Mouse (Mus musculus): ENCODE data around the gene Zic3. TPM values are rescaled to one million over a fixed set of nuclear protein-coding genes. Genes with fewer than 3 reads are reported as not detected.

Gene Zic3
- polyA plus RNA-seq, 1 experiment from 2014 or later = not detected

GRCm38 (mm10) chrX:58030100-58030834 is 7.8 kb downstream of the Zic3 start:
- ATAC-seq (ENCODE audit: low read depth) = no peak
- H3K9me3 ChIP-seq (replicated peaks) = no peaks in the 10 kb centered on the region
- no peaks in the 10 kb centered on the region for H3K36me3 ChIP-seq
- no peak for DNase-seq
- H3K4me1 ChIP-seq (replicated peaks) = no peaks in the 10 kb centered on the region
- H3K27ac ChIP-seq = no peak overlapping the region
- 13% methylated on average over 47 of the region's 48 CpGs for WGBS (ENCODE audit: insufficient replicate concordance)
- H3K4me2 ChIP-seq = peak overlapping the region; percentile 45
- H3K4me3 ChIP-seq (replicated peaks) = peak overlapping the region; percentile 26
- H3K27me3 ChIP-seq = peaks cover 92% of the 10 kb centered on the region
- H3K9ac ChIP-seq = no peak overlapping the region

DNA sequence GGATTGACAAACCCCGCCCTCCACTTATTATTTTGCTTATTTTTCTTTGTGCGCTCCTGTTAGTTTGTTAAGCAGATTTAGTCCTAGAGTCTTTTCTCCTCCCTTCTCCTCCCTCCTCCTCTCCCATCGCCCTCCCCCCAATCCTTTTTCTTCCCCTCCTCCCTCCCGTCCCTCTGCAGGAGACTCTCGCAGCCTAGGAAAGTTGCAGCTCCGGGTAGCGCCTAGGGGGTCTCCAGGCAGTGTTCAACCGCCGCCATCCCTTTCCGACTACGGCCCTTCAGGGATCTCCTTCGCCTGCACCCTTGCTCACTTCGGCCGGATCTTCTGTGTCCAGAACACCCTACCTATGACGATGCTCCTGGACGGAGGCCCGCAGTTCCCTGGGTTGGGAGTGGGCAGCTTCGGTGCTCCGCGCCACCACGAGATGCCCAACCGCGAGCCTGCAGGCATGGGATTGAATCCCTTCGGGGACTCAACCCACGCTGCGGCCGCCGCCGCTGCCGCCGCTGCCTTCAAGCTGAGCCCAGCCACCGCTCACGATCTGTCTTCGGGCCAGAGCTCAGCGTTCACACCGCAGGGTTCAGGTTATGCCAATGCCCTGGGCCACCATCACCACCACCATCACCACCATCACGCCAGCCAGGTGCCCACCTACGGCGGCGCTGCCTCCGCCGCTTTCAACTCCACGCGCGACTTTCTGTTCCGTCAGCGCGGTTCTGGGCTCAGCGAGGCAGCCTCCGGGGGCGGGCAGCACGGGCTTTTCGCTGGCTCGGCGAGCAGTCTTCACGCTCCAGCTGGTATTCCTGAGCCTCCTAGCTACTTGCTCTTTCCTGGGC is 8.6 kb downstream of the Zic3 start:
- H3K36me3 ChIP-seq = no peaks in the 10 kb centered on the region
- 18% methylated on average over 55 of the region's 56 CpGs for WGBS (ENCODE audit: insufficient replicate concordance)
- ATAC-seq (ENCODE audit: low read depth) = no peak
- no peak overlapping the region for H3K9ac ChIP-seq
- H3K4me1 ChIP-seq (replicated peaks) = no peaks in the 10 kb centered on the region
- H3K27ac ChIP-seq = no peak overlapping the region
- H3K9me3 ChIP-seq (replicated peaks) = no peaks in the 10 kb centered on the region
- no peak for DNase-seq
- H3K4me3 ChIP-seq (replicated peaks) = peak overlapping the region; percentile 26; the same call in 1 of the 2 replicates
- H3K4me2 ChIP-seq = peak overlapping the region; percentile 45
- H3K27me3 ChIP-seq = peaks cover 86% of the 10 kb centered on the region

DNA sequence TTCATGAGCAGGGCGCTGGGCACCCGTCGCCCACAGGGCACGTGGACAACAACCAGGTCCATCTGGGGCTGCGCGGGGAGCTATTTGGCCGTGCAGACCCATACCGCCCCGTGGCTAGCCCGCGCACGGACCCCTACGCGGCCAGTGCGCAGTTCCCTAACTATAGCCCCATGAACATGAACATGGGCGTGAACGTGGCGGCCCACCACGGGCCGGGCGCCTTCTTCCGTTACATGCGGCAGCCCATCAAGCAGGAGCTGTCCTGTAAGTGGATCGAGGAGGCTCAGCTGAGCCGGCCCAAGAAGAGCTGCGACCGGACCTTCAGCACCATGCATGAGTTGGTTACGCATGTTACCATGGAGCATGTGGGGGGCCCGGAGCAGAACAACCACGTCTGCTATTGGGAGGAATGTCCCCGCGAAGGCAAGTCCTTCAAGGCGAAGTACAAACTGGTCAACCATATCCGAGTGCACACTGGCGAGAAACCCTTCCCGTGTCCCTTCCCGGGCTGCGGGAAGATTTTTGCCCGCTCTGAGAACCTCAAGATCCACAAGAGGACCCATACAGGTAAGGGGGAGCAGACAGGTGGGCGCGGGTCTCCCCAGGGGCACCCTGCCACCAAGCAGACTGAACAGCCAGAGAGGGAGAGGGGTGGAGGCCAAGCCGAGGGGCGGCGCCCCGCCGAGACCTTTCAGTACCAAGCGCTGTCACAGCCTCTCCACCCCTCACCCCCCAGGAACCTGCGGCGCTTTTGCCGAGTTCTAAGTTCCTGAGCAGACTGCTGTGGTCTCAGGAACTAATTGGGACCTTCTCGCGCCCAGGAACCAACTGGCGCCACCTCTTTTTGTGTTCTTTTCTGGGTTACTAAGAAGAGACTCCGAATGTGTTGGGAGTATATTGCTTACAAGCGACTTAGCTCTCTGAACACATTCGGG is 9.4 kb downstream of the Zic3 start:
- peaks cover 86% of the 10 kb centered on the region for H3K27me3 ChIP-seq
- 17% methylated on average over 56 of the region's 56 CpGs for WGBS (ENCODE audit: insufficient replicate concordance)
- no peak overlapping the region for H3K4me3 ChIP-seq (replicated peaks)
- no peak overlapping the region for H3K27ac ChIP-seq
- H3K4me1 ChIP-seq (replicated peaks) = no peaks in the 10 kb centered on the region
- peak overlapping the region; percentile 45; the same call in 1 of the 2 replicates for H3K4me2 ChIP-seq
- H3K9me3 ChIP-seq (replicated peaks) = no peaks in the 10 kb centered on the region
- H3K36me3 ChIP-seq = no peaks in the 10 kb centered on the region
- DNase-seq = no peak
- no peak overlapping the region for H3K9ac ChIP-seq
- ATAC-seq (ENCODE audit: low read depth) = no peak

- Histone ChIP-seq H3K9ac (no peak overlapping the region), H3K27ac (no peak overlapping the region), H3K4me1 (replicated peaks) (no peaks in the 10 kb centered on the region), H3K9me3 (replicated peaks) (no peaks in the 10 kb centered on the region), H3K27me3 (peaks cover 83% of the 10 kb centered on the region), H3K36me3 (no peaks in the 10 kb centered on the region), H3K4me2 (no peak overlapping the region), H3K4me3 (replicated peaks) (no peak overlapping the region)
- WGBS (ENCODE audit: insufficient replicate concordance) = 8% methylated on average over 7 of the region's 7 CpGs
- ATAC-seq (ENCODE audit: low read depth) (no peak), DNase-seq (no peak)
These were observed 10.1 kb downstream of the Zic3 start for GRCm38 (mm10) chrX:58032622-58033021.

DNA sequence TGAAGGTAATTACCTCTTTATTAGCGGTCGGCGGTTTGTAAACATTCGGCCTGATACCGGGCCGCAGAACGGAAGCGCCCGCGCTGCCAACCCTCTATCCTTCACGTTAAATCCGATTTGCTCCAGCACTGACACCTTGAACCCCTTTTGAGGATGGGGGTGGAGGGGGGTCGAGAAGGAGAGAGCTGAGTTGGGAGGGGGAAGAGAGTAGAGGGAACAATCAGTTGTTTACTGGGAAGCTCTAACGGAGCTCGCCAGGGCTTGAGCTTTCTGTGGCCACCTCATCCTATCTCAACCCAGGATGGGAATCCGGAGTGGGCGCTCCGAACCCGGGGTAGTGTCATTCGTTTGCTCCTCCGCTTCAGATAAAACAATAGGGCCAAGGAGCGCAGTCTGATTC is 11.0 kb downstream of the Zic3 start:
- no peaks in the 10 kb centered on the region for H3K4me1 ChIP-seq (replicated peaks)
- no peaks in the 10 kb centered on the region for H3K36me3 ChIP-seq
- no peak overlapping the region for H3K4me3 ChIP-seq (replicated peaks)
- H3K9ac ChIP-seq = no peak overlapping the region
- peaks cover 83% of the 10 kb centered on the region for H3K27me3 ChIP-seq
- H3K9me3 ChIP-seq (replicated peaks) = no peaks in the 10 kb centered on the region
- ATAC-seq (ENCODE audit: low read depth) (no peak), DNase-seq (no peak)
- 8% methylated on average over 22 of the region's 22 CpGs for WGBS (ENCODE audit: insufficient replicate concordance)
- no peak overlapping the region for H3K27ac ChIP-seq
- no peak overlapping the region for H3K4me2 ChIP-seq

GRCm38 (mm10) chrX:58038061-58039007 is 15.8 kb downstream of the Zic3 start:
- H3K9me3 ChIP-seq (replicated peaks) = no peaks in the 10 kb centered on the region
- WGBS (ENCODE audit: insufficient replicate concordance) = 18% methylated on average over 51 of the region's 70 CpGs
- peak overlapping the region; percentile 34; the same call in 1 of the 2 replicates for H3K4me2 ChIP-seq
- H3K4me1 ChIP-seq (replicated peaks) = no peaks in the 10 kb centered on the region
- no peaks in the 10 kb centered on the region for H3K36me3 ChIP-seq
- no peak overlapping the region for H3K27ac ChIP-seq
- DNase-seq (no peak), ATAC-seq (ENCODE audit: low read depth) (no peak)
- H3K27me3 ChIP-seq = peaks cover 61% of the 10 kb centered on the region
- peak overlapping the region; percentile 10 for H3K4me3 ChIP-seq (replicated peaks)
- no peak overlapping the region for H3K9ac ChIP-seq

- no peak for DNase-seq
- 23% methylated on average over 4 of the region's 4 CpGs for WGBS (ENCODE audit: insufficient replicate concordance)
- Histone ChIP-seq H3K36me3 (no peaks in the 10 kb centered on the region), H3K27me3 (peaks cover 47% of the 10 kb centered on the region), H3K27ac (no peak overlapping the region), H3K4me1 (replicated peaks) (no peaks in the 10 kb centered on the region), H3K4me3 (replicated peaks) (no peak overlapping the region), H3K4me2 (no peak overlapping the region), H3K9me3 (replicated peaks) (no peaks in the 10 kb centered on the region), H3K9ac (no peak overlapping the region)
- no peak for ATAC-seq (ENCODE audit: low read depth)
These were observed 17.2 kb downstream of the Zic3 start for GRCm38 (mm10) chrX:58039703-58040102.

GRCm38 (mm10) chrX:58041865-58042264 is 19.4 kb downstream of the Zic3 start:
- Histone ChIP-seq H3K4me2 (no peak overlapping the region), H3K27me3 (peaks cover 40% of the 10 kb centered on the region), H3K9ac (no peak overlapping the region), H3K36me3 (no peaks in the 10 kb centered on the region), H3K4me1 (replicated peaks) (no peaks in the 10 kb centered on the region), H3K4me3 (replicated peaks) (no peak overlapping the region), H3K27ac (no peak overlapping the region), H3K9me3 (replicated peaks) (no peaks in the 10 kb centered on the region)
- ATAC-seq (ENCODE audit: low read depth) = no peak
- DNase-seq = no peak
- WGBS (ENCODE audit: insufficient replicate concordance) = 39% methylated on average over 3 of the region's 3 CpGs

GRCm38 (mm10) chrX:58042512-58042911 is 20.0 kb downstream of the Zic3 start:
- Histone ChIP-seq H3K27ac (no peak overlapping the region), H3K4me3 (replicated peaks) (no peak overlapping the region), H3K9ac (no peak overlapping the region), H3K4me1 (replicated peaks) (no peaks in the 10 kb centered on the region), H3K36me3 (no peaks in the 10 kb centered on the region), H3K27me3 (peaks cover 36% of the 10 kb centered on the region), H3K4me2 (no peak overlapping the region), H3K9me3 (replicated peaks) (no peaks in the 10 kb centered on the region)
- ATAC-seq (ENCODE audit: low read depth) (no peak), DNase-seq (no peak)
- WGBS (ENCODE audit: insufficient replicate concordance) = 48% methylated on average over 4 of the region's 4 CpGs

Data from liver, embryonic 13.5 days (tissue).